Mouse (Mus musculus) megakaryocyte-erythroid progenitor cell, adult 5-6 weeks (primary cell): ENCODE data around the gene Insm1. TPM values are rescaled to one million over a fixed set of nuclear protein-coding genes. Genes with fewer than 3 reads are reported as not detected.
A peak's percentile ranks its signal among the peaks of the same experiment; 100 is the strongest.

Experiments
- ATAC-seq: replicated peaks from 2 replicates; pipeline ENCODE4 v1.8.0; 2016; ENCODE audit warnings: mild to moderate bottlenecking, inconsistent platforms; ENCODE audit not compliant: severe bottlenecking, poor library complexity, low FRiP score, low TSS enrichment
- total RNA-seq, 2 experiments: library from RNA; stranded (forward) in 1 of 2; stranded (reverse) in 1 of 2; fragments of 200-1000, 215-1000 nt in 1 of 2; fragments of >200 nt in 1 of 2; fragmentation: Nextera tagmentation in 1 of 2; gene quantifications; 2 replicates each; pipeline ENCODE4 v1.2.3; 2014 to 2017

Gene Insm1
- total RNA-seq, 2 experiments from 2014 or later: not detected

- no peak for ATAC-seq
Measured at GRCm38 (mm10) chr2:146259787-146260560, 38.3 kb downstream of the Insm1 start.

- no peak for ATAC-seq
Measured at GRCm38 (mm10) chr2:146261146-146261545, 39.4 kb downstream of the Insm1 start.

GRCm38 (mm10) chr2:146262215-146262614 lies 40.5 kb downstream of the Insm1 start:
- no peak for ATAC-seq

- ATAC-seq: no peak
Measured at GRCm38 (mm10) chr2:146262966-146263365, 41.2 kb downstream of the Insm1 start.

- ATAC-seq: 0 out of 2 replicates have a peak, but pooled peaks have one; percentile 42
Measured at GRCm38 (mm10) chr2:146265045-146265444, 43.3 kb downstream of the Insm1 start.

- ATAC-seq: no peak
Measured at GRCm38 (mm10) chr2:146266539-146266938, 44.8 kb downstream of the Insm1 start.
